Mouse (Mus musculus): ENCODE measurements at regions not wholly inside any gene's neighbourhood (a gene's known extent, or its start where the extent isn't known, plus 50 kb on each side); places are given as distances from the start of the nearest gene placed in this dataset.

- TF ChIP-seq POLR2A (IDR thresholded peaks at IDR 0.05; ENCODE audit: extremely low read depth, insufficient read depth, low read length): no peak
- TF ChIP-seq CTCF (IDR thresholded peaks at IDR 0.05; ENCODE audit: extremely low read depth, insufficient read depth, low read length): no peak
Measured at GRCm38 (mm10) chr12:66090806-66091447, 193.3 kb downstream of the Rpl10l start.

Measured in cortical plate, adult 2 months (tissue).